Mouse (Mus musculus): ENCODE data around the gene Bsn.

GRCm38 (mm10) chr9:108205571-108205901, 15.4 kb upstream of the Bsn start:
- TF ChIP-seq CTCF (IDR thresholded peaks at IDR 0.05; ENCODE audit: insufficient read depth, low read depth, low read length) (no peak), POLR2A (IDR thresholded peaks at IDR 0.05; ENCODE audit: insufficient read depth, low read depth, low read length) (no peak)

All from olfactory bulb, adult 2 months (tissue).